Mouse (Mus musculus) kidney, embryonic 14.5 days (tissue): Measurements from ENCODE around the gene Lancl1. TPM values are rescaled to one million over a fixed set of nuclear protein-coding genes. Genes with fewer than 3 reads are reported as not detected.
A peak's percentile ranks its signal among the peaks of the same experiment; 100 is the strongest.

Experiments
- ATAC-seq: fragments of 200-750 bp; cut with Nextera tagmentation; 2 replicates; pipeline ENCODE4 v1.8.0; 2017; ENCODE audit warnings: moderate number of reproducible peaks, mild to moderate bottlenecking, moderate TSS enrichment, moderate library complexity; ENCODE audit not compliant: low FRiP score, low TSS enrichment
- H3K27ac ChIP-seq: fragments of 300-500 bp; sonication (generic); 2 replicates; pipeline ENCODE4 v1.5.1; 2014; ENCODE audit warnings: low read depth, mild to moderate bottlenecking, low read length, moderate library complexity, mixed read lengths
- H3K27me3 ChIP-seq: fragments of 300-500 bp; sonication (generic); 2 replicates; pipeline ENCODE4 v1.6.1; 2014; ENCODE audit warnings: mild to moderate bottlenecking, low read length; ENCODE audit not compliant: control insufficient read depth, insufficient read depth
- H3K36me3 ChIP-seq: fragments of 300-500 bp; sonication (generic); 2 replicates; pipeline ENCODE4 v1.6.1; 2014; ENCODE audit warnings: low read length, mixed read lengths; ENCODE audit not compliant: control insufficient read depth, insufficient read depth
- H3K4me1 ChIP-seq: fragments of 300-500 bp; sonication (generic); 2 replicates; pipeline ENCODE4 v1.6.1; 2014; ENCODE audit warnings: low read length, mixed read lengths; ENCODE audit not compliant: control insufficient read depth, insufficient read depth
- H3K4me2 ChIP-seq: fragments of 300-500 bp; sonication (generic); replicated peaks from 2 replicates; pipeline ENCODE4 v1.6.1; 2014; ENCODE audit warnings: low read depth, mild to moderate bottlenecking, low read length
- H3K4me3 ChIP-seq: fragments of 300-500 bp; sonication (generic); 2 replicates; pipeline ENCODE4 v1.5.1; 2014; ENCODE audit warnings: mild to moderate bottlenecking, low read length
- H3K9ac ChIP-seq: fragments of 300-500 bp; sonication (generic); 2 replicates; pipeline ENCODE4 v1.6.1; 2014; ENCODE audit warnings: low read depth, mild to moderate bottlenecking, low read length, moderate library complexity
- H3K9me3 ChIP-seq: fragments of 300-500 bp; sonication (generic); 2 replicates; pipeline ENCODE4 v1.6.1; 2016; ENCODE audit warnings: low read length; ENCODE audit not compliant: control insufficient read depth
- WGBS: fragments of 180-500 bp; shearing (Covaris S2); extraction: QIAGEN DNeasy Blood & Tissue Kit; methylation state at CpG from one replicate; pipeline ENCODE4 v1.1.7; 2014; 5-methylcytosine and 5-hydroxymethylcytosine counted together
- polyA plus RNA-seq: library from polyadenylated mRNA; unstranded; fragments of >200 nt; fragmentation: Nextera tagmentation; extraction: Ambion mirVana; gene quantifications from 2 replicates; pipeline ENCODE4 v1.2.1, GENCODE M21; 2014

Gene Lancl1
- polyA plus RNA-seq, 1 experiment from 2014 or later = 92.0 TPM

GRCm38 (mm10) chr1:67052721-67053120, 14.0 kb upstream of the Lancl1 start:
- Histone ChIP-seq H3K4me3 (no peak overlapping the region), H3K27ac (no peak overlapping the region), H3K36me3 (no peaks in the 10 kb centered on the region), H3K4me2 (no peak overlapping the region), H3K9ac (no peak overlapping the region), H3K9me3 (no peaks in the 10 kb centered on the region), H3K4me1 (no peaks in the 10 kb centered on the region), H3K27me3 (no peaks in the 10 kb centered on the region)
- ATAC-seq = no peak
- 67% methylated on average over 4 of the region's 4 CpGs for WGBS

- Histone ChIP-seq H3K27me3 (no peaks in the 10 kb centered on the region), H3K4me1 (no peaks in the 10 kb centered on the region), H3K4me2 (no peak overlapping the region), H3K9ac (no peak overlapping the region), H3K4me3 (no peak overlapping the region), H3K27ac (no peak overlapping the region), H3K9me3 (no peaks in the 10 kb centered on the region), H3K36me3 (no peaks in the 10 kb centered on the region)
- ATAC-seq = no peak
- WGBS = 70% methylated on average over 1 of the region's 1 CpGs
These were observed 10.9 kb upstream of the Lancl1 start for GRCm38 (mm10) chr1:67049600-67049999.

GRCm38 (mm10) chr1:67048696-67049095, 10.0 kb upstream of the Lancl1 start:
- ATAC-seq = no peak
- H3K27ac ChIP-seq = no peak overlapping the region

GRCm38 (mm10) chr1:67045100-67045499, 6.4 kb upstream of the Lancl1 start:
- H3K27ac ChIP-seq = no peak overlapping the region

More at GRCm38 (mm10) chr1:67048696-67049095, 10.0 kb upstream of the Lancl1 start:
- Histone ChIP-seq H3K4me2 (no peak overlapping the region), H3K4me3 (no peak overlapping the region), H3K27me3 (no peaks in the 10 kb centered on the region), H3K9me3 (no peaks in the 10 kb centered on the region), H3K36me3 (no peaks in the 10 kb centered on the region), H3K9ac (no peak overlapping the region), H3K4me1 (no peaks in the 10 kb centered on the region)
- 75% methylated on average over 4 of the region's 4 CpGs for WGBS

GRCm38 (mm10) chr1:67042583-67042982, 3.9 kb upstream of the Lancl1 start:
- 63% methylated on average over 7 of the region's 7 CpGs for WGBS
- Histone ChIP-seq H3K4me3 (no peak overlapping the region), H3K36me3 (no peaks in the 10 kb centered on the region), H3K9me3 (no peaks in the 10 kb centered on the region), H3K4me1 (peaks cover 8% of the 10 kb centered on the region; the same call in 1 of the 2 replicates), H3K27me3 (no peaks in the 10 kb centered on the region), H3K9ac (no peak overlapping the region), H3K4me2 (no peak overlapping the region), H3K27ac (no peak overlapping the region)
- ATAC-seq = no peak

More at GRCm38 (mm10) chr1:67045100-67045499, 6.4 kb upstream of the Lancl1 start:
- Histone ChIP-seq H3K4me2 (no peak overlapping the region), H3K9me3 (no peaks in the 10 kb centered on the region), H3K9ac (no peak overlapping the region), H3K36me3 (no peaks in the 10 kb centered on the region), H3K4me1 (no peaks in the 10 kb centered on the region), H3K4me3 (no peak overlapping the region), H3K27me3 (no peaks in the 10 kb centered on the region)
- no peak for ATAC-seq
- 53% methylated on average over 1 of the region's 1 CpGs for WGBS

- peak overlapping the region; percentile 58 for H3K4me2 ChIP-seq
- WGBS = 2% methylated on average over 5 of the region's 5 CpGs
- peak overlapping the region; percentile 92 for H3K4me3 ChIP-seq
- no peak overlapping the region for H3K27ac ChIP-seq
- ATAC-seq = no peak
- H3K9ac ChIP-seq = peak overlapping the region; percentile 71
- peaks cover 7% of the 10 kb centered on the region; the same call in 1 of the 2 replicates for H3K36me3 ChIP-seq
- H3K27me3 ChIP-seq = no peaks in the 10 kb centered on the region
- no peaks in the 10 kb centered on the region for H3K9me3 ChIP-seq
- peaks cover 8% of the 10 kb centered on the region; the same call in 1 of the 2 replicates for H3K4me1 ChIP-seq
These were observed 411 bp upstream of the Lancl1 start for GRCm38 (mm10) chr1:67039083-67039482.

- Histone ChIP-seq H3K9ac (no peak overlapping the region), H3K4me2 (no peak overlapping the region), H3K36me3 (peaks cover 21% of the 10 kb centered on the region), H3K27ac (no peak overlapping the region), H3K27me3 (no peaks in the 10 kb centered on the region), H3K9me3 (no peaks in the 10 kb centered on the region), H3K4me1 (peaks cover 8% of the 10 kb centered on the region; the same call in 1 of the 2 replicates), H3K4me3 (no peak overlapping the region)
- no peak for ATAC-seq
These were observed 1.5 kb downstream of the Lancl1 start for GRCm38 (mm10) chr1:67037198-67037597.

- Histone ChIP-seq H3K36me3 (peaks cover 54% of the 10 kb centered on the region), H3K4me3 (no peak overlapping the region), H3K4me2 (no peak overlapping the region), H3K27me3 (no peaks in the 10 kb centered on the region), H3K4me1 (peaks cover 5% of the 10 kb centered on the region; the same call in 1 of the 2 replicates), H3K9ac (no peak overlapping the region), H3K27ac (no peak overlapping the region), H3K9me3 (no peaks in the 10 kb centered on the region)
- ATAC-seq = no peak
- 83% methylated on average over 7 of the region's 7 CpGs for WGBS
These were observed 5.4 kb downstream of the Lancl1 start for GRCm38 (mm10) chr1:67033278-67033677.

- 76% methylated on average over 6 of the region's 6 CpGs for WGBS
- H3K4me2 ChIP-seq = no peak overlapping the region
- H3K9ac ChIP-seq = no peak overlapping the region
- H3K4me3 ChIP-seq = no peak overlapping the region
- no peaks in the 10 kb centered on the region for H3K9me3 ChIP-seq
- ATAC-seq = no peak
- no peaks in the 10 kb centered on the region for H3K4me1 ChIP-seq
- H3K27ac ChIP-seq = no peak overlapping the region
- H3K36me3 ChIP-seq = peaks cover 48% of the 10 kb centered on the region
- no peaks in the 10 kb centered on the region for H3K27me3 ChIP-seq
These were observed 11.7 kb downstream of the Lancl1 start for GRCm38 (mm10) chr1:67026927-67027511.
